Mouse (Mus musculus) heart, embryonic 14.5 days (tissue): ENCODE measurements at regions not wholly inside any gene's neighbourhood (a gene's known extent, or its start where the extent isn't known, plus 50 kb on each side); places are given as distances from the start of the nearest gene placed in this dataset.
A peak's percentile ranks its signal among the peaks of the same experiment; 100 is the strongest.
"Not testable (repeated sequence)": the region's sequence is repeated elsewhere in the genome, so short reads cannot be mapped to it uniquely, and the experiment has no call there.

Experiments
- ATAC-seq: fragments of 200-750 bp; cut with Nextera tagmentation; 2 replicates; pipeline ENCODE4 v1.8.0; 2017; ENCODE audit warnings: low read depth, moderate TSS enrichment; ENCODE audit not compliant: insufficient number of reproducible peaks, insufficient read depth, low FRiP score
- H3K27ac ChIP-seq, 2 experiments: fragments of 200-500 bp in 1 of 2; fragments of 300-500 bp in 1 of 2; sonication (generic) in 1 of 2; replicated peaks in 1 of 2; 2 replicates each; pipeline ENCODE4 v1.5.1; 2012 to 2014; ENCODE audit warnings: low read depth in 2 of 2, low read length in 2 of 2, control low read depth in 1 of 2, mild to moderate bottlenecking in 1 of 2, mixed read lengths in 1 of 2; ENCODE audit not compliant: control insufficient read depth in 1 of 2, insufficient read depth in 1 of 2
- H3K27me3 ChIP-seq: fragments of 300-500 bp; sonication (generic); 2 replicates; pipeline ENCODE4 v1.6.1; 2014; ENCODE audit warnings: mild to moderate bottlenecking, low read length, control low read depth; ENCODE audit not compliant: control insufficient read depth, insufficient read depth
- H3K36me3 ChIP-seq: fragments of 300-500 bp; sonication (generic); 2 replicates; pipeline ENCODE4 v1.6.1; 2014; ENCODE audit warnings: mild to moderate bottlenecking, control low read depth, low read length, mixed read lengths; ENCODE audit not compliant: control insufficient read depth, insufficient read depth
- H3K4me1 ChIP-seq, 2 experiments: fragments of 200-500 bp in 1 of 2; fragments of 300-500 bp in 1 of 2; sonication (generic) in 1 of 2; 2 replicates each; pipeline ENCODE4 v1.6.1; 2012 to 2014; ENCODE audit warnings: low read length in 2 of 2, control low read depth in 1 of 2, mixed read lengths in 1 of 2; ENCODE audit not compliant: control insufficient read depth in 2 of 2, insufficient read depth in 2 of 2
- H3K4me2 ChIP-seq: fragments of 300-500 bp; sonication (generic); 2 replicates; pipeline ENCODE4 v1.6.1; 2014; ENCODE audit warnings: mild to moderate bottlenecking, low read length
- H3K4me3 ChIP-seq, 2 experiments: fragments of 200-500 bp in 1 of 2; fragments of 300-500 bp in 1 of 2; sonication (generic) in 1 of 2; 2 replicates each; pipeline ENCODE4 v1.5.1; 2012 to 2014; ENCODE audit warnings: low read length in 2 of 2, mild to moderate bottlenecking in 2 of 2, control low read depth in 1 of 2, low read depth in 1 of 2, moderate library complexity in 1 of 2; ENCODE audit not compliant: control insufficient read depth in 1 of 2, insufficient read depth in 1 of 2
- H3K9ac ChIP-seq: fragments of 300-500 bp; sonication (generic); 2 replicates; pipeline ENCODE4 v1.6.1; 2014; ENCODE audit warnings: mild to moderate bottlenecking, low read length
- H3K9me3 ChIP-seq: fragments of 300-500 bp; sonication (generic); 2 replicates; pipeline ENCODE4 v1.6.1; 2016; ENCODE audit warnings: low read length, control low read depth; ENCODE audit not compliant: control insufficient read depth
- WGBS: fragments of 180-500 bp; shearing (Covaris S2); extraction: QIAGEN DNeasy Blood & Tissue Kit; methylation state at CpG from one replicate; pipeline ENCODE4 v1.1.7; 2014; 5-methylcytosine and 5-hydroxymethylcytosine counted together

DNA sequence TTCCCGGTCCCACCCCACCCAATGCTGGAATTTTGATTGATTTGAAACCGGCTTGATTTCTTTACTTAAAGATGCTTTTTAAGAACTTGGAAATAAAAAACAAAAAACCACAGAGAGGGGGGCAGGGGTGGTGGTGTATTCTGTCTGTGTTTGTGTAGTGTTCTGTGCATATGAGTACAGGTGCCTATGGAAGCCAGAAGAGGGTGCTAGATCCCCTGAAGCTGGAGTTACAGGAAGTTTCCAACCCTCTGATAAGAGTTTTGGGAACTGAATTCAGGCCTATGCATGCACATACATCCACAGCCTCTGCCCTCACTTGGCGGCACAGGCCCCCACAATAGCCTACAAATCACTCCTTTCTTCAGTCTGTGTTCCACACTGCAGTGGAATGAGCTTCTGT lies 190.9 kb upstream of the Arid2 start:
- WGBS = 88% methylated on average over 3 of the region's 3 CpGs
- Histone ChIP-seq H3K4me1 (no peaks in the 10 kb centered on the region), H3K27ac (no peak overlapping the region), H3K9ac (no peak overlapping the region), H3K36me3 (no peaks in the 10 kb centered on the region), H3K4me3 (no peak overlapping the region), H3K9me3 (no peaks in the 10 kb centered on the region), H3K4me2 (no peak overlapping the region), H3K27me3 (no peaks in the 10 kb centered on the region)
- ATAC-seq = no peak

DNA sequence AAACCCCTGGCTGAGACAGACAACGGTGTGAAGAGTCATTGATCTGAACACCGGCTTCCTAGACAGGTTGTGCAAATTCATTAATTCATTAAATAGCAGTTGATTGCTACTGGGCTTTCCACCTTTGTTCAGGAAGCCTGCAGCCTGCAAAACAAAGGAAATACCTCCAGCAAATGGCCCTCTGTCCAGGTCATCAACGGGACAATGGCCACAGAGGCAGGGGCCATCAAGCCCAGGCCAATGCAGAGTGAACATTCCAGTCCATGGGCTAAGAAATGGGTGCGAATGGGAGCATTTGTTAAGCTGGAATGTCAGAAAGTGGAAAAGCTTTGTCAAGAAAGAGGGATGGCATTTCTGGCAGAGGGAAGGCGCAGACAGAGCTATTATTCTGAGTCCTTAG lies 188.5 kb upstream of the Arid2 start:
- no peak overlapping the region for H3K27ac ChIP-seq
- no peaks in the 10 kb centered on the region; a peak in 1 of 4 replicates for H3K4me1 ChIP-seq
- H3K9ac ChIP-seq = no peak overlapping the region
- no peak for ATAC-seq
- no peaks in the 10 kb centered on the region for H3K9me3 ChIP-seq
- no peak overlapping the region for H3K4me2 ChIP-seq
- no peaks in the 10 kb centered on the region for H3K27me3 ChIP-seq
- H3K36me3 ChIP-seq = no peaks in the 10 kb centered on the region
- no peak overlapping the region for H3K4me3 ChIP-seq
- 76% methylated on average over 5 of the region's 5 CpGs for WGBS

DNA sequence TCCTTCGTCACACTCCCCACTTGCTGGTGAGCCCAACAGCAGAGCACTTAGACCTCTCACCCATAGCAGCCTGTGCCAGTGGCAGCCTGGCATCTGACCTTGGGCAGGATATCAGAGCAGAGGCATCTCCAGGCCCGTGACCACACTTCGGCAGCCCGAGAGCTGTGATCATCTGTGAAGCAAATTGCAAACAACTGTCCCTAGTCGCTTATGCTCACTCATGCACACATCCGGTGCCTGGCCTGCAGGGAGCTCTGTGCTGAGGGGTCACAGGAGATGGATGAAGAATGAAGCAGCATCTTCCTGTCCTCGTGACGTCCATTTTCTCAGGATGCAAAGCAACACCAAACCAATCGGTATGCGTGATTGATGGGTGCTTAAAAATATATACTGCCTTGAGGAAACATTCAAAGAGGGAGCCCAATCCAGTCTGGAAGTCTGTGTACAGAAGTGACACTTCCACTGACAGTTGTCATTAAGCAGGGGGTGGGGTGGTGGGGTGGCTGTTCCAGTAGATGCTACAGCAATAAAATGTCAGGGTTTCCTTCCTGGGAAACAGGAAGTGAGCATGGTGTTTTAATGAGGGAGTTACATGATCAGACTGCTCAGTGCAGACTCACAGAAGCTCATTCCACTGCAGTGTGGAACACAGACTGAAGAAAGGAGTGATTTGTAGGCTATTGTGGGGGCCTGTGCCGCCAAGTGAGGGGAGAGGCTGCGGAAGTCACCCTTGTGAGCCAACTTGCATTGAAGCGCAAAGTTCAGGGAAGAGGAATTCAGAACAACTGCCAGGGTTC lies 187.3 kb upstream of the Arid2 start:
- not testable (repeated sequence) for H3K9ac ChIP-seq, H3K27me3 ChIP-seq, ATAC-seq, H3K27ac ChIP-seq, H3K4me3 ChIP-seq, H3K36me3 ChIP-seq, H3K4me2 ChIP-seq, H3K4me1 ChIP-seq, H3K9me3 ChIP-seq
- 80% methylated on average over 11 of the region's 13 CpGs for WGBS

DNA sequence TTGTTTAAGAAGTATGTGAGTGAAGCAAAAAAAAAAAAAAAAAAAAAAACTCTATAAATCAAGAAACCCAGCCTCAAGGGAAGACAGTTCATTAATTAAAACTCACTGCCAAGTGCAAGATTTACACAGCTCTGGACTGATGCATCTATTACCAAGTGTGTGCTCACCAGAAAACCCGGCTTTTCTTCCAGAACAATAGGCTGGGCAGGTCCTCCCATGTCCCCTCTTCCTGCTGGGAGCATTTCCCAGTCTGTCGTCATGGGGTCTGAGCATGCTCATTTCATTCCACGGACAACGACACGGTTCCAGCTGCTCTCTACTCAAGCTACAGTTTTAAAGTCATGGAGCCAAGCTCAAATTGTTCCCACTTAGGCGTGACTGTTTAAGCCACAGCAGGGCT lies 183.6 kb upstream of the Arid2 start:
- WGBS = 61% methylated on average over 6 of the region's 6 CpGs
- H3K27ac ChIP-seq = no peak overlapping the region
- H3K9me3 ChIP-seq = no peaks in the 10 kb centered on the region
- H3K36me3 ChIP-seq = no peaks in the 10 kb centered on the region
- H3K4me3 ChIP-seq = no peak overlapping the region
- peaks cover 0 to 2% of the 10 kb centered on the region in 2 experiments; a peak in 1 of 4 replicates for H3K4me1 ChIP-seq
- H3K4me2 ChIP-seq = no peak overlapping the region
- no peaks in the 10 kb centered on the region for H3K27me3 ChIP-seq
- H3K9ac ChIP-seq = no peak overlapping the region
- no peak for ATAC-seq

DNA sequence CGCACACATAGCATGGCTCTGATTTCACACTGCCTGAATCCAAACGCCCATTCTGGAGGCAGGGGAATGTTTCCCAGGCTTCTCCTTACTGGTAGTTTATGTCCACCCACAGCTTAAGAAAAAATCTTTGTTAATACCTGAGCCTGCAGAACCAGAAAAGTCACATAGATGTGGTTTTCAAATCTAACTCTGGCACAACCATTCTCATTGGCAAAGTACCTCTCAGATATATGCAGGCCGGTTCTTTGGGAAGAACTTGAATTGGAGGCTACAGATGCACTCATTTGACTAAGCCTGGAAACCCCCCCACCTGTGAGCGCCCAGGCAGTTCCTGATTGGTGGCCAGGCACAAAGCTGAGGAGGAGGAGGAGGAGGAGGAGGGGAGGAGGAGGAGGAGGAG lies 179.8 kb upstream of the Arid2 start:
- Histone ChIP-seq H3K27ac (no peak overlapping the region), H3K9ac (no peak overlapping the region), H3K36me3 (no peaks in the 10 kb centered on the region), H3K4me1 (peaks cover 0 to 2% of the 10 kb centered on the region in 2 experiments; a peak in 1 of 4 replicates), H3K4me2 (no peak overlapping the region), H3K4me3 (no peak overlapping the region), H3K27me3 (no peaks in the 10 kb centered on the region), H3K9me3 (no peaks in the 10 kb centered on the region; the same call in 1 of the 2 replicates)
- 68% methylated on average over 4 of the region's 4 CpGs for WGBS
- no peak for ATAC-seq

DNA sequence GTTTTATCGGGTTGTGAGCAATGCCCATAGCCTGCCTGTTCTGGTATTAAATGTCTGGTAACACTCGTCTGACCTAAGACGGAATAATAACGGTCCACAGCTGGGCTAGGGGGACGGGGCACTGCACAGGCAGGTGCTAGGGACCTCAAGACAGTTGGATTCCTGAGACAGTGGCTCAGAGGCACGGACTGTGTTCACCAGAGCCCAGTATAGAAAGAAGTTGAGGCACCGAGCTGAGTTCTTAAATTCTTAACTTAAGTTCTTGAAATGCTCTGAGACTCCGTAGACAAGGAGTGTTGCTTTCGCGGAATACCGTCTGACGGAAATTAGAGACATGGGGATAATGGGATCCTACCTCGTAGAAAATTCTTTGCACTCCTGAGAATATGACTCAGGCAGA lies 174.2 kb upstream of the Arid2 start:
- H3K36me3 ChIP-seq = no peaks in the 10 kb centered on the region
- H3K9ac ChIP-seq = no peak overlapping the region
- peaks cover 9% of the 10 kb centered on the region in 2 experiments; a peak in 3 of 4 replicates for H3K4me1 ChIP-seq
- ATAC-seq = no peak
- H3K4me3 ChIP-seq = no peak overlapping the region
- no peak overlapping the region for H3K4me2 ChIP-seq
- no peaks in the 10 kb centered on the region; the same call in 1 of the 2 replicates for H3K9me3 ChIP-seq
- H3K27me3 ChIP-seq = no peaks in the 10 kb centered on the region
- no peak overlapping the region for H3K27ac ChIP-seq
- 87% methylated on average over 13 of the region's 13 CpGs for WGBS

DNA sequence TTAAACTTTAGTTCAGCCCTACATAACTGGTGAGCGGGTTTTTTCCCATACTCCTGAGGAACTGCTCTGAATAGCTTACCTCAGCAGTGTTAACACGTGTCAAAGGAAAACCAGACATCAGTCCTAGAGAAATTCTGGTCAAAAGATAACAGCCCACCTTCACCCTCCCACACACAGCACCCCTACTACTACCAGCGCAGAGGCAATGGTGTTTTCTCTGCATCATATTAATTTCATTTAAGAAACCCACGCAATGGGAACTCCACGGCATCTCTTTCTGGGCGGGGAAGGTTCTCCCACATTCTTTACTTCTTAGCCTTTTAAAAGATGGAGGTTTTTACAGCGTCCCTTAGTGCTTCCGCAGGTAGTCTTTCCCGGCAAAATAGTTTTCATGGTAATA lies 172.7 kb upstream of the Arid2 start:
- H3K9me3 ChIP-seq = no peaks in the 10 kb centered on the region; the same call in 1 of the 2 replicates
- H3K4me3 ChIP-seq = 0 out of 4 replicates have a peak overlapping the region, but pooled peaks of 1 of the 2 experiments have one; percentile 6
- ATAC-seq = no peak
- H3K27ac ChIP-seq = no peak overlapping the region
- H3K4me2 ChIP-seq = peak overlapping the region; percentile 50
- peaks cover 9% of the 10 kb centered on the region in 2 experiments; a peak in 3 of 4 replicates for H3K4me1 ChIP-seq
- no peaks in the 10 kb centered on the region for H3K36me3 ChIP-seq
- H3K9ac ChIP-seq = no peak overlapping the region
- WGBS = 37% methylated on average over 9 of the region's 9 CpGs
- H3K27me3 ChIP-seq = no peaks in the 10 kb centered on the region
